Mouse (Mus musculus): ENCODE measurements around the gene Fkbp5.

GRCm38 (mm10) chr17:28408251-28408918 is 108.9 kb downstream of the Fkbp5 start:
- no peak for TF ChIP-seq CTCF (conservative IDR thresholded peaks at IDR 0.05; ENCODE audit: low read length)
- TF ChIP-seq POU5F1 (IDR thresholded peaks at IDR 0.05; ENCODE audit: borderline replicate concordance, low read length): no peak
- no peak for TF ChIP-seq NANOG (IDR thresholded peaks at IDR 0.05; ENCODE audit: borderline replicate concordance, low read length)

All from E14TG2a.4 (cell line).